Mouse (Mus musculus): ENCODE data around the gene Map3k21.

Gene Map3k21

DNA sequence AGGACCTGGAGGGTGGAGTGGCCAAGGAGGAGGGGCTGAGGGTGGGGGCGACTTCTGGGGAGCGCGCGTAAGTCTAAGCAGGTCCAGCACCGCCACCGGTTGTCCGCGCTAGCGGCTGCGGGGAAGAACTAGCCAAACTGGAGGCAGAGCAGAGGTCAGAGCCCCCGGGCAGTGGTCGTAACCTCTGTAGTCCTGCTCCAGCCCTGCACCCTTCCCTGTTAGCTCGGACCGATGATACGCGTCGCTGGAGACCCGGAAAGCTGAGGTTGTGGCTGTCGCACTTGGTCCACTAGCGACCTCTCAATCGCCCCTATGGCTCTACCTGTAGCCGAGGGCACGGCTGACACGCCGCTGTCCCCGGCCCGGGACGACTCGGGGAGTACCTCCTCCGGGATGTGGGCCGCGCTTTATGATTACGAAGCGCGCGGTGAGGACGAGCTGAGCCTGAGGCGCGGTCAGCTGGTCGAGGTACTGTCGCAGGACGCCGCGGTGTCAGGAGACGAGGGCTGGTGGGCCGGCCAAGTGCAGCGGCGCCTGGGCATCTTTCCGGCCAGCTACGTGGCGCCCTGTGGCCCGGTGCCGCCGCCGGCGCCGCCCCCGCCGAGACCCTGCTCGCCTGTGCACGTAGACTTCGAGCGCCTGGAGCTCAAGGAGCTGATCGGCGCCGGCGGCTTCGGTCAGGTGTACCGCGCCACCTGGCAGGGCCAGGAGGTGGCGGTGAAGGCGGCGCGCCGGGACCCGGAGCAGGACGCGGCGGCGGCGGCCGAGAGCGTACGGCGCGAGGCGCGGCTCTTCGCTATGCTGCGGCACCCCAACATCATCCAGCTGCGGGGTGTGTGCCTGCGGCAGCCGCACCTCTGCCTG is at the start of gene Map3k21:
TSS of gene Map3k21 (plus strand) at position 86 of the 864 bp plus-strand sequence.
- DNase-seq = peak; percentile 55 to 70

- peak in 1 of 2 experiments; percentile 27 for DNase-seq
Measured at GRCm38 (mm10) chr8:125866125-125866524, 44.1 kb upstream of the Map3k21 start.

DNA sequence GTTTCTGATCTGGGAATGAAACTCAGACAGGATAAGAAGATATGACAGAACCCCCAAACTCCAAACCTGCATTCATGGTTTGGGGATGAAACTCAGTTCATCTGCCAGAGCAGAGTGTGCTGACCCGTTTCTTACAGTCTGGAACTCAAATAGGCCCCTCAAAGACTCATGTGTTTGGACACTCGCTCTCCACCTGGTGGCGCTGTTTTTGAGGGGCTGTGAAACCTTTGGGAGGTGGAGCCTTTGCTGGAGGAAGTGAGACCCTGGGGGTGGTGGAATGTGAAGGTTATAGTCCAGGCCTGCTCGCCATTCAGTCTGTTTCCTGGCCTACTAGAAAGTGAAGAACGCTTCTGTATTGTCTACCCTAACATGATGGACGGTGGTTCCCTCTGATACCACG is 41.7 kb upstream of the Map3k21 start:
- peak in 1 of 2 experiments; percentile 40 for DNase-seq

DNA sequence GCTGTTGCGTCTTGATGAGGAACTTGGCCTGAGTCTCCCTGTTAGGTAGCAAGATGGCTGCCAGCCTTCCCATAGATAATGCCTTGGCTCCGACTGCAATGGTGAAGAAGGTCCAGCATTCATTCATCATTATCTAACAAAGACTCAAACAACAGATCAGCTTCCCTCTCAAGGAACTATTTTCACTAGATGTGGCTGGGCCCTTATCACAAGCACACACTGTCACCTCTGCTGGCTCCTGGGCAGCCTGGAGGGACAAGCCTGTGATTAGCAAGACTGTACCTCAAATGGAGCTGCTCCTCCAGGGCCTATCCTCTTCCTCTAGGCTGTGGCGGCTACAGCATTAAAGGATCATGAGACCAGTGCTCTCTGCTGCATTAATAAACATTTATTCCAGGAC is 40.5 kb upstream of the Map3k21 start:
- no peak for DNase-seq

DNA sequence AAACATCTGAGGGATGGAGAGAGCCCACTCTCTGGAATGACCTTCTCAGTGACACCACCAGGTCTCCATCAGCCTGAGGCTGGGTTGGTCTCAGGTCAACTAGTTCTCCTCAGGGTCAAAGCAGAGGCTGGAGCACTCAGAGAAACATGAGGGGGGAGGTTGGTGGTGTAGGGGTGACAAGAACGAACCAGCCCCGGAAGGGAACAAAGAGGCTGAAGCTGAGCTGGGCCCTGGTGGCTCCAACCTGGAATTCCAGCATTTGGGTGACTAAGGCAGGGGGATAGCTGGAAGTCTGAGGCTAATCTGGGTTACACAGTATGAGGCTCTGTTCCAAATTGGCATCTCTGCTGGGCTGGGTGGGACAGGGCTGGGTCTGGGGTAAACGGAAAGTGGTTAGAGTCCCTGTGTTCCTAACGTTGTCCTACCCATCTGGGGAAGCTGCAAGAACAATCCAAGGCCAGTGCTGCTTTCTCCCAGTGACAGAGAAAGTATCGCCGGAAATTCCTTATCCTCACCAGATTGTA is 40.0 kb upstream of the Map3k21 start:
- DNase-seq = no peak

DNA sequence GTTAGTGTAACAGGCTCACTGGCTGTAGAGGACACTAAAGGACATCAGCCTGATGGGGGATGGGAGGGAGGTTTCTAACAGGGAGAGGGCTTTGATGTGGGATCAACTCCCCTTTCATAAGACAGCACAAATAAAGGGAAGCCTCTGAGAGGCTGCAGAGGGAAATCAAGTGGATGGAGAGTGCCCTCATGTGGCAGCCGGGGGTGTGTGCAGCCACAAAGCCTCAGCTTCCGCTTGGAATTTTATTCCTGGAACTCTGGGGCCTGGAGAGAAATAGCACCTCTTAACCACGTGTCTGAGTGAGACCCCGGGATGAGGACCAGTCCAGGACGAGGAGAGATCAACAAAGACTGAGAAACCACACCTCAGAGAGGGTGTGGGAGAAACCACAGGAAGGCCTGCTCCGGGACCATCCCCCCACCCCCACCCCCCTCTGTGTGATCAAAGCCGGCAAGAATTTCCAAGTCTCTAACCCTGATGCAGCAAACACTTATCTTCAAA is 39.4 kb upstream of the Map3k21 start:
- peak; percentile 85 to 86 for DNase-seq

DNA sequence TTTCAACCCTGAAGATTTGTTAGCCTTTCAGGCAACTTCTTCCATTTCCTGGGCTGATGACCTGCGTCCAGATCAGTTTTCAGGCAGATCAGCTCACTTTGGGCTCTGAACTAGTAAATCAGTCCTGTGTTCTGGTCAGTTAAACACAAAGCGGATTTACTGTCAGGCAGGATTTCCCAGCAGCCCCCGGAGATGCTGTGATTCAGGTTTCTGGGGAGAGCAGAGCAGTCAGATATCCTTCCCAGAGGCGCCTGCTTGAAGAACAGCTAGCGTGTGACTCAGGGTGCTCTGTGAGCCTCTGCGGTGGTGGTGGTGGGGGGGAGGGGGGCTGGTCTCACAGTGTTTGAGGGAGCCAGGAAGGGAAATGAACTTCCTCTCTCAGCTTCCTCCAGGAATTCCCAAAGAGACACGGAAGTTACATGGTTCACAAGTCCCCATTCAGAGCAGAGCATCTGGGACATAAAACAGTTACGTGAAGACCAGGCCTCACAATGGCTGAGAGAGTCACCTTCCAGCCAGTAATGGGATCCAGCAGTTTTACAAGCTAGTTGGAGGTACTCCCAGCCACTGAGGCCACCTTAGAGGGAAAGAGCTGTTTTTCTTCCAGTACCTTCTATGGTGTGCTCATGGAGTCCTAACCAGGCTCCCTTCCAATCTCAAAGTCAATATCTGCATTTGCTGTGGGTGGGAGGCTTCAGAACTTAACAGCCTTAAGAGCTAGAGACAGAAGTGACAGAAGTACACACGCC is 37.6 kb upstream of the Map3k21 start:
- DNase-seq = no peak

GRCm38 (mm10) chr8:125873250-125873534 is 37.1 kb upstream of the Map3k21 start:
- no peak for DNase-seq

DNA sequence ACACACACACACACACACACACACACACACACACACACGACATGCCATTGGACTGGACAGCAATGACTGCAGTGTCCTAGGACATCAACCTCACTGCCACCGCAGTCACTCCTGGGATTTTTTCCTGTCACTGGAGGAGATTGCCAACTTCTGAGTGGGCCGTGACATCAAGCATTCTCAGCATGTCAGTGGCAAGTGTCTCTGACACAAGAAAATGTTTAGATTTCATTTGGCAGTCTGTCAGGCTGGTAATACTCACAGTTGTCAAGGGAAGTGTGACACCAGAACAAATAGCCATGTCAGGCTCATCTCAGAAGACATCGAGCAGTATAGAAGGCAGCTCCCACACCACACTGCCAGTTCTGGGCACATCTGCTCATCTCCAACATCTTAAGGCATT is 29.8 kb upstream of the Map3k21 start:
- no peak for DNase-seq

DNA sequence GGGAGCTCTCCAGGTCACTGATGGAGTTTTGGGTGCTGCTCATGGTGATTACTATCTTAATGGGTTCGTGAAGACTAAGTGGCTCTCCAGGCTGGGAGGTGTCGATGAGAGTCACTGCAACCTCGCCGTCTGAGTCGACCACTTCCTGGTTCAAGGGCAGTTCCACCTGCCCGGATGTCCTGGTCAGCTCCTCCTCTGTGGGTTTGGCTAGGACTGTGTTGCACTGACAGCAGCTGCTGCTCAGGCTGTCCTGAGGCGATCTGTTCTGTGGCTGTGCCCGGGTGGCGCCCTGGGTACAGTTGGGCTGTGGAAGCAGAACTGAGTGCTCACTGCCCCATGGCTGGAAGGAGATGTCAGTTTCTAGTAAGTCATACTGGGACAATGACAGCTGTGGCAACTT is 22.7 kb upstream of the Map3k21 start:
- no peak for DNase-seq

- no peak for DNase-seq
Measured at GRCm38 (mm10) chr8:125889920-125890319, 20.3 kb upstream of the Map3k21 start.

DNA sequence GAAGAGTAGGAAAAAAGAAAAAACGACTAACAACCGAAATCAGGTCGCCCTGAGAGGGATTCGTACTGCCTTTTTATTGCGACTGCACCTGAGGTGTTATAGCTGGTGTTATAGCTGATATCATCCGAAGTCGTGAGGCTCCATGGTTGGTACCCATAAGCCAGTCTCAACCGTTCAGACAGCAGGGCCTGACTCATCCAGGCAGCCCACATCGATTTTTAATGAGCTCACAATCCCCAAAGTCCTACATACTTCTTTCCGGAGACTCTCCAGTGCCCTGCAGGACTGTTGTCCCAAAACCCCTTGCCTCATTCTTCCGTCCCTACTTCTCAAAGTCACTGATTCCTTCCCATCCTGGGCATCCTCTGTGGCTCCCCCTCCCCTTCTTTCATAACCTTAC is 12.9 kb upstream of the Map3k21 start:
- DNase-seq = peak in 1 of 2 experiments; percentile 20

- peak; percentile 90 to 92 for DNase-seq
Measured at GRCm38 (mm10) chr8:125897868-125898788, 12.1 kb upstream of the Map3k21 start, which contains the start of gene Pcnx2. Gene Pcnx2, minus strand, starts transcription at chr8:125898317.

DNA sequence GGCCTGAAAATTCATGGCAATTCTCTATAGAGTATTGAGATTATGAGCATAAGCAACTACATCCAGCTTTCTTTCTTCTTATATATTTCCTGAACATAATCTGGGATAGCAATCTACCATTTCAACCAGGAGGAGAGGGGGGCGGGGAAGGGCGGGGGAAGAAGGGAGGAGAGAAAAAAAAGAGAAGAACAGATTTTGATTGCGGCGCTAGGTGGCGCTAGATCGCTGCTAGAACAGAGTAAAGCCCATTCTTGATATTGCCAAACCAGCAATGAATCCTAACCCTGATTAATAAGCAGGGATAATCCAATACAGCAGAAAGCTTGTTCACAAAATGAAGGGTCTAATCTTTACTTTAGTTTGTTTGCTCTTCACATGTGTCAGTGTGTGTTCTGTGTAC is 11.4 kb upstream of the Map3k21 start:
- peak; percentile 82 to 90 for DNase-seq

DNA sequence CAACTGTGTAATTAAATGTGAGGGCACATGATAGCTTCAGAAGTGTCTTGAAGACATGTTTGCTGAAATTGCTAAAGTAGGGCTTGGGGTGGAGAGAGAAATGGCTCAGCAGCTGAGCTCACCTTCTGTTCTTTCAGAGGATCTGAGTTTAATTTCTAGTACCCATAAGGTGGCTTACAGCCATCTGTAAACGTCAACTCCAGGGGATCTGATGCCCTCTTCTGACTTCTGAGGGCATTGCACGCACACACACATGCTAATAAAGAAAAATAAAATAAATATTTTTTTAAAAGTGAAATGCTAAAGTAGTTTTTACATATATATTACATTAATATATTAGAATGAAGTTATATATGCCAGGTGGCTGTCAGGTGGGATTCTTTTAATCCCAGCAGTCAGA is 9.1 kb upstream of the Map3k21 start:
- peak; percentile 20 to 38 for DNase-seq

GRCm38 (mm10) chr8:125902521-125902920 is 7.7 kb upstream of the Map3k21 start:
- DNase-seq = no peak

GRCm38 (mm10) chr8:125905341-125905740 is 4.9 kb upstream of the Map3k21 start:
- DNase-seq = no peak

DNA sequence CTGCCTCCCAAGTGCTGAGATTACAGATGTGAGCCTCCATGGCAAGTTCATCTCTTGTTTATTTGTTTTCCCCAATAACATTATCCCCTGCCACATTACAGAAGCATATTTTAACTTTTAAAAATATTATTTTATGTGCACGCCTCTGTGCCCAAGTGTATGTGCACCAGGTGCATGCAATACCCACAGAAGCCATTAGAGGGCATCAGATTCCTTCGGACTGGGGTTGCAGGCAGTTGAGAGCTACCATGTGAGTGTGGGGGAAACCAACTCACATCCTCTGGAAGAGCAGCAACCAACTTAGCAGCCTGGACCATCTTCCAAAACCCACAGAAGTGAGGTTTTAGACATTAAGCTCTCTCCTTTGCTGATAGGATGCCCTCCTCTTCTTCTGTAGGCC is 2.9 kb upstream of the Map3k21 start:
- DNase-seq = peak in 1 of 2 experiments; percentile 43

- DNase-seq = no peak
Measured at GRCm38 (mm10) chr8:125909661-125910364, 437 bp upstream of the Map3k21 start.

DNA sequence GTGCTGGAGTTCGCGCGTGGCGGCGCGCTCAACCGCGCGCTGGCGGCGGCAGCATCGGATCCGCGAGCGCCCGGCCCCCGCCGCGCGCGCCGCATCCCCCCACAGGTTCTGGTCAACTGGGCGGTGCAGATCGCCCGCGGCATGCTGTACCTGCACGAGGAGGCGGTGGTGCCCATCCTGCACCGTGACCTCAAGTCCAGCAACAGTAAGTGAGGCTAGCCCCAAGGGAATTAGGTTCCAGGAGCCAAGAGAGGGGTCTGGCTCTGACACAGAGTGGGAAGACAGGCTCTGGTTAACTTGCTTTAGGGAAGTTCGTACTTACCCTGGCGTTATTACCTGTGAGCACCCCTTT is 955 bp downstream of the Map3k21 start:
- no peak for DNase-seq

DNA sequence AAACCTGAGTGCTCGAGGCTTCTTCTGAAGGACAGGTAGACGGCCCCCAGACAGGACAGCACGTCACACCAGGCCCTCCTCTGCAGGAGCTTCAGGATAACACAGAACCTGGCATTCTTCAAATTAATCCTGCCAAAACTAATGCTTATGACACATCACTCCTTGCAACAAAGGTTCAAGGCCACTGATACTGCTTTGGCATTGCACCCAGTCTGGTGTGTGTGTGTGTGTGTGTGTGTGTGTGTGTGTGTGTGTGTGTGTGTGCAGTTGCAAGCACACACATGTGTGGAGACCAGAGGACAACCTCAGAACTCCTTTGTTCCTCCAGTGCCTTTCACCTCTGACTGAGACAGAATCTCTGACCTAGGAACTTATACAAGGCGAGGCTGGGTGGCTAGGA is 3.0 kb downstream of the Map3k21 start:
- DNase-seq = no peak

DNA sequence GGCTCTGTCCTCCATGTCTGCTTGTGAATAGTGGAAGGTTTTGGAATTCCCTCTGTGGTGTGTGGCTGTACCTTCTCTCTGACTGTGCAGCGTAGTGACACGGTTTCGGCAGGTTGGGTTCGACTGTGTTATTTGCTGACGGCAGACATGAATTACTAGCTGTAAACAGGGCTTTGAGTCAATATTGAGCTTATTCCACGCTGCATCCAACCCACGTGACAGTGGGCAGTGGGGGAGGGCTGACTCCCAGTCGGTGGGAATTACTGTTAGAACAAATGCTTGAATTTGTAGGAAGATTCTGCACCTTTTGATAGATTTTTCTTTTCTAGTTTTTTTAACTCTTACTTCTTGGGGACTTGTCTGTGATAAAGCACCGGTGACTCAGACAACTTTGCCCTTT is 4.1 kb downstream of the Map3k21 start:
- DNase-seq = no peak
